Mouse (Mus musculus) erythroblast, embryonic 14.5 days (primary cell): ENCODE results near the gene Secisbp2. TPM values are rescaled to one million over a fixed set of nuclear protein-coding genes. Genes with fewer than 3 reads are reported as not detected.

ENCODE experiments used
- H3K27me3 ChIP-seq: 2 replicates; pipeline ENCODE4 v1.6.1; 2012; ENCODE audit warnings: inconsistent platforms; ENCODE audit not compliant: control insufficient read depth
- H3K36me3 ChIP-seq: 2 replicates; pipeline ENCODE4 v1.6.1; 2012; ENCODE audit warnings: mild to moderate bottlenecking, inconsistent platforms; ENCODE audit not compliant: control insufficient read depth
- H3K4me1 ChIP-seq: 2 replicates; pipeline ENCODE4 v1.6.1; 2012; ENCODE audit warnings: inconsistent platforms; ENCODE audit not compliant: control insufficient read depth
- H3K4me3 ChIP-seq: replicated peaks from 2 replicates; pipeline ENCODE3; 2012; ENCODE audit warnings: moderate library complexity, mild to moderate bottlenecking, inconsistent platforms
- H3K9me3 ChIP-seq: 2 replicates; pipeline ENCODE4 v1.6.1; 2012; ENCODE audit warnings: low read length, inconsistent platforms, mixed read lengths; ENCODE audit not compliant: control insufficient read depth
- GATA1 ChIP-seq: IDR thresholded peaks from 2 replicates; pipeline ENCODE4 v1.6.1; 2012; ENCODE audit warnings: low read length, inconsistent platforms, mixed read lengths
- TAL1 ChIP-seq: IDR thresholded peaks from 3 replicates; pipeline ENCODE4 v1.6.1; 2012; ENCODE audit warnings: low read length, inconsistent platforms, mixed read lengths
- polyA plus RNA-seq: library from polyadenylated mRNA; stranded (reverse); fragments of >175 nt; gene quantifications from 2 replicates; pipeline ENCODE4 v1.2.3, GENCODE M21; 2012

Gene Secisbp2
- polyA plus RNA-seq, 1 experiment: 2.3 TPM

- Histone ChIP-seq H3K4me1 (peaks cover 41% of the 10 kb centered on the region), H3K4me3 (no peak overlapping the region)
Measured at GRCm38 (mm10) chr13:51677041-51677440, 25.5 kb downstream of the Secisbp2 start.

GRCm38 (mm10) chr13:51677630-51678185, 26.2 kb downstream of the Secisbp2 start:
- no peaks in the 10 kb centered on the region for H3K9me3 ChIP-seq
- peaks cover 41% of the 10 kb centered on the region for H3K4me1 ChIP-seq
- H3K4me3 ChIP-seq: no peak overlapping the region
- H3K36me3 ChIP-seq: peaks cover 100% of the 10 kb centered on the region
- TF ChIP-seq GATA1 (no peak), TAL1 (no peak)
- no peaks in the 10 kb centered on the region for H3K27me3 ChIP-seq

More at GRCm38 (mm10) chr13:51677041-51677440, 25.5 kb downstream of the Secisbp2 start:
- no peaks in the 10 kb centered on the region for H3K27me3 ChIP-seq
- no peaks in the 10 kb centered on the region for H3K9me3 ChIP-seq
- H3K36me3 ChIP-seq: peaks cover 98% of the 10 kb centered on the region
- TF ChIP-seq GATA1 (no peak), TAL1 (no peak)

GRCm38 (mm10) chr13:51678687-51679086, 27.2 kb downstream of the Secisbp2 start:
- H3K4me1 ChIP-seq: peaks cover 41% of the 10 kb centered on the region
- TF ChIP-seq GATA1: no peak
- TF ChIP-seq TAL1: no peak
- H3K27me3 ChIP-seq: no peaks in the 10 kb centered on the region
- H3K9me3 ChIP-seq: no peaks in the 10 kb centered on the region
- no peak overlapping the region for H3K4me3 ChIP-seq
- H3K36me3 ChIP-seq: peaks cover 100% of the 10 kb centered on the region

GRCm38 (mm10) chr13:51679332-51679731, 27.8 kb downstream of the Secisbp2 start:
- Histone ChIP-seq H3K36me3 (peaks cover 100% of the 10 kb centered on the region), H3K4me1 (peaks cover 41% of the 10 kb centered on the region), H3K27me3 (no peaks in the 10 kb centered on the region), H3K9me3 (no peaks in the 10 kb centered on the region), H3K4me3 (no peak overlapping the region)
- TF ChIP-seq TAL1: no peak
- no peak for TF ChIP-seq GATA1

- TF ChIP-seq TAL1 (no peak), GATA1 (no peak)
- Histone ChIP-seq H3K36me3 (peaks cover 100% of the 10 kb centered on the region), H3K9me3 (no peaks in the 10 kb centered on the region), H3K4me3 (no peak overlapping the region), H3K27me3 (no peaks in the 10 kb centered on the region), H3K4me1 (peaks cover 55% of the 10 kb centered on the region)
Measured at GRCm38 (mm10) chr13:51681076-51681475, 29.6 kb downstream of the Secisbp2 start.

GRCm38 (mm10) chr13:51681634-51682033, 30.1 kb downstream of the Secisbp2 start:
- Histone ChIP-seq H3K36me3 (peaks cover 99% of the 10 kb centered on the region), H3K9me3 (no peaks in the 10 kb centered on the region), H3K27me3 (no peaks in the 10 kb centered on the region), H3K4me3 (no peak overlapping the region), H3K4me1 (peaks cover 50% of the 10 kb centered on the region)
- TF ChIP-seq GATA1 (no peak), TAL1 (no peak)

GRCm38 (mm10) chr13:51685290-51685966, 33.9 kb downstream of the Secisbp2 start:
- H3K36me3 ChIP-seq: peaks cover 93% of the 10 kb centered on the region
- H3K9me3 ChIP-seq: no peaks in the 10 kb centered on the region
- H3K4me3 ChIP-seq: no peak overlapping the region
- no peaks in the 10 kb centered on the region for H3K27me3 ChIP-seq
- no peak for TF ChIP-seq GATA1
- TF ChIP-seq TAL1: no peak
- H3K4me1 ChIP-seq: peaks cover 30% of the 10 kb centered on the region

- Histone ChIP-seq H3K4me3 (no peak overlapping the region), H3K27me3 (no peaks in the 10 kb centered on the region), H3K9me3 (no peaks in the 10 kb centered on the region), H3K36me3 (peaks cover 90% of the 10 kb centered on the region), H3K4me1 (peaks cover 27% of the 10 kb centered on the region)
- no peak for TF ChIP-seq TAL1
- no peak for TF ChIP-seq GATA1
Measured at GRCm38 (mm10) chr13:51686966-51687365, 35.5 kb downstream of the Secisbp2 start.

GRCm38 (mm10) chr13:51688688-51689087, 37.2 kb downstream of the Secisbp2 start:
- H3K4me1 ChIP-seq: peaks cover 27% of the 10 kb centered on the region
- H3K9me3 ChIP-seq: no peaks in the 10 kb centered on the region
- H3K36me3 ChIP-seq: peaks cover 73% of the 10 kb centered on the region
- TF ChIP-seq GATA1 (no peak), TAL1 (no peak)
- no peak overlapping the region for H3K4me3 ChIP-seq
- H3K27me3 ChIP-seq: no peaks in the 10 kb centered on the region

- H3K4me3 ChIP-seq: no peak overlapping the region
- TF ChIP-seq TAL1 (no peak), GATA1 (no peak)
- H3K9me3 ChIP-seq: no peaks in the 10 kb centered on the region; the same call in 1 of the 2 replicates
- H3K36me3 ChIP-seq: peaks cover 10% of the 10 kb centered on the region
- H3K4me1 ChIP-seq: peaks cover 30% of the 10 kb centered on the region
- no peaks in the 10 kb centered on the region for H3K27me3 ChIP-seq
Measured at GRCm38 (mm10) chr13:51696481-51696880, 45.0 kb downstream of the Secisbp2 start.
